Mouse (Mus musculus) CD4-positive helper T cell, adult 2 months (primary cell): ENCODE data around the gene Dpy19l3.

Experiments used
- DNase-seq: peaks from one replicate; pipeline ENCODE4 v3.0.0-alpha.2; 2012; ENCODE audit warnings: low read depth, missing footprints, low spot score

Gene Dpy19l3

GRCm38 (mm10) chr7:35754033-35754885, at the start of gene Dpy19l3:
Gene Dpy19l3, minus strand, starts transcription at chr7:35754454.
- peak; percentile 89 for DNase-seq

GRCm38 (mm10) chr7:35802906-35803595, 48.8 kb upstream of the Dpy19l3 start, which contains the start of gene Zfp507:
Gene Zfp507, minus strand, starts transcription at chr7:35803003.
- DNase-seq: peak; percentile 91

GRCm38 (mm10) chr7:35802201-35802905, 48.1 kb upstream of the Dpy19l3 start:
- DNase-seq: no peak

GRCm38 (mm10) chr7:35796123-35796522, 41.9 kb upstream of the Dpy19l3 start:
- DNase-seq: no peak

- no peak for DNase-seq
Observed at GRCm38 (mm10) chr7:35794145-35794664, 40.0 kb upstream of the Dpy19l3 start.

- DNase-seq: no peak
Observed at GRCm38 (mm10) chr7:35792150-35792848, 38.0 kb upstream of the Dpy19l3 start.

GRCm38 (mm10) chr7:35790926-35791325, 36.7 kb upstream of the Dpy19l3 start:
- DNase-seq: no peak

GRCm38 (mm10) chr7:35790201-35790600, 35.9 kb upstream of the Dpy19l3 start:
- DNase-seq: no peak

GRCm38 (mm10) chr7:35785579-35785978, 31.3 kb upstream of the Dpy19l3 start:
- no peak for DNase-seq

GRCm38 (mm10) chr7:35782252-35782651, 28.0 kb upstream of the Dpy19l3 start:
- DNase-seq: no peak

GRCm38 (mm10) chr7:35774127-35774526, 19.9 kb upstream of the Dpy19l3 start:
- peak; percentile 35 for DNase-seq

- no peak for DNase-seq
Observed at GRCm38 (mm10) chr7:35772347-35772746, 18.1 kb upstream of the Dpy19l3 start.

- no peak for DNase-seq
Observed at GRCm38 (mm10) chr7:35771106-35771505, 16.9 kb upstream of the Dpy19l3 start.

- DNase-seq: no peak
Observed at GRCm38 (mm10) chr7:35770122-35770521, 15.9 kb upstream of the Dpy19l3 start.

GRCm38 (mm10) chr7:35764461-35764860, 10.2 kb upstream of the Dpy19l3 start:
- DNase-seq: no peak

GRCm38 (mm10) chr7:35761801-35762200, 7.5 kb upstream of the Dpy19l3 start:
- DNase-seq: no peak

- DNase-seq: no peak
Observed at GRCm38 (mm10) chr7:35759602-35760001, 5.3 kb upstream of the Dpy19l3 start.

- DNase-seq: peak; percentile 53
Observed at GRCm38 (mm10) chr7:35756510-35757440, 2.5 kb upstream of the Dpy19l3 start.

- no peak for DNase-seq
Observed at GRCm38 (mm10) chr7:35754886-35755168, 573 bp upstream of the Dpy19l3 start.

- DNase-seq: no peak
Observed at GRCm38 (mm10) chr7:35753319-35754032, 778 bp downstream of the Dpy19l3 start.
